Mouse (Mus musculus) hindbrain, embryonic 14.5 days (tissue): Measurements from ENCODE around the gene Rbm28. TPM values are rescaled to one million over a fixed set of nuclear protein-coding genes. Genes with fewer than 3 reads are reported as not detected.

ENCODE experiments used
- ATAC-seq: fragments of 200-750 bp; cut with Nextera tagmentation; 2 replicates; pipeline ENCODE4 v1.8.0; 2017; ENCODE audit warnings: moderate number of reproducible peaks, mild to moderate bottlenecking, moderate TSS enrichment, moderate library complexity; ENCODE audit not compliant: low FRiP score
- DNase-seq: peaks from one replicate; pipeline ENCODE4 v3.0.0-alpha.2; 2015; ENCODE audit warnings: low spot score
- H3K27ac ChIP-seq: fragments of 300-500 bp; sonication (generic); 2 replicates; pipeline ENCODE4 v1.5.1; 2014; ENCODE audit warnings: mild to moderate bottlenecking, moderate library complexity
- H3K27me3 ChIP-seq: fragments of 300-500 bp; sonication (generic); 2 replicates; pipeline ENCODE4 v1.6.1; 2014; ENCODE audit warnings: mild to moderate bottlenecking, low read length, mixed read lengths; ENCODE audit not compliant: control insufficient read depth, insufficient read depth
- H3K36me3 ChIP-seq: fragments of 300-500 bp; sonication (generic); replicated peaks from 2 replicates; pipeline ENCODE4 v1.6.1; 2014; ENCODE audit not compliant: control insufficient read depth, insufficient read depth
- H3K4me1 ChIP-seq: fragments of 300-500 bp; sonication (generic); replicated peaks from 2 replicates; pipeline ENCODE4 v1.6.1; 2014; ENCODE audit warnings: antibody characterized with exemption, low read length, mixed read lengths; ENCODE audit not compliant: control insufficient read depth, insufficient read depth
- H3K4me2 ChIP-seq: fragments of 300-500 bp; sonication (generic); replicated peaks from 2 replicates; pipeline ENCODE4 v1.6.1; 2014; ENCODE audit warnings: mild to moderate bottlenecking, moderate library complexity
- H3K4me3 ChIP-seq: fragments of 300-500 bp; sonication (generic); replicated peaks from 2 replicates; pipeline ENCODE4 v1.5.1; 2014; ENCODE audit warnings: mild to moderate bottlenecking, low read length
- H3K9ac ChIP-seq: fragments of 300-500 bp; sonication (generic); 2 replicates; pipeline ENCODE4 v1.6.1; 2014
- H3K9me3 ChIP-seq: fragments of 300-500 bp; sonication (generic); 2 replicates; pipeline ENCODE4 v1.6.1; 2016; ENCODE audit warnings: low read length; ENCODE audit not compliant: control insufficient read depth
- WGBS: fragments of 180-500 bp; shearing (Covaris S2); extraction: QIAGEN DNeasy Blood & Tissue Kit; methylation state at CpG from one replicate; pipeline ENCODE4 v1.1.7; 2014; 5-methylcytosine and 5-hydroxymethylcytosine counted together
- polyA plus RNA-seq: library from polyadenylated mRNA; unstranded; fragments of >200 nt; fragmentation: Nextera tagmentation; extraction: Ambion mirVana; gene quantifications from 2 replicates; pipeline ENCODE4 v1.2.1, GENCODE M21; 2014

Rbm28 gene
- polyA plus RNA-seq, 1 experiment from 2014 or later, result 43.0 TPM

GRCm38 (mm10) chr6:29133100-29133499 is 31.7 kb downstream of the Rbm28 start:
- Histone ChIP-seq H3K27ac (no peak overlapping the region), H3K27me3 (no peaks in the 10 kb centered on the region), H3K9me3 (no peaks in the 10 kb centered on the region), H3K4me3 (no peak overlapping the region), H3K9ac (no peak overlapping the region), H3K36me3 (peaks cover 98% of the 10 kb centered on the region), H3K4me2 (no peak overlapping the region), H3K4me1 (no peaks in the 10 kb centered on the region)
- ATAC-seq (no peak), DNase-seq (no peak)
- 93% methylated on average over 9 of the region's 9 CpGs for WGBS

DNA sequence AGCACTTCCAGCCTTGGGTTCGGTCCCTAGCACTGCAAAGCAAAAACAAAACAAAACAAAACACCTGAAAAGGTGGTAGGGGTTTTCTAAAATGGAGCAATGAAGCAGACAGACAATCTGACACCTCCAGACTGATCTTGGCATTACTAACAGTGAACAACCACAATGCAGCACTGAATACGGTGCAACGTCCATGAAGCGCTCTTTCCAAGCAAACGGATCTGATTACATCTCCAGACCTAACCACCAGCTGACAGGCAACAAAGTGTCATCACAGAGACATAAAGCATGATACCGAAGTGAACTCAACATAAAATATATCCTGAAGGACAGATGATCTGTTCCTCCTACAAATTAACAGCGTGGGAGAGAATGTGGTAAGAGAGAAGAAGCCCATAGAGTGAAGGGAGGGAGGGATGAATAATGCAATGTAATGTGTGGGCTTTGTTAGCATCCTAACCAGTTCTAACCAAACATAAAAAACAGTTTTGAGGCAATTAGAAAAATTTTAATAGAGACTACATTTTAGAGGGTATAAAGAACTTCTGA is 37.9 kb downstream of the Rbm28 start:
- no peak overlapping the region for H3K4me3 ChIP-seq
- H3K27ac ChIP-seq, result no peak overlapping the region
- no peak overlapping the region for H3K4me2 ChIP-seq
- H3K9ac ChIP-seq, result no peak overlapping the region
- WGBS, result 96% methylated on average over 7 of the region's 7 CpGs
- H3K9me3 ChIP-seq, result no peaks in the 10 kb centered on the region
- no peak for DNase-seq
- ATAC-seq, result no peak
- peaks cover 80% of the 10 kb centered on the region for H3K36me3 ChIP-seq
- no peaks in the 10 kb centered on the region for H3K4me1 ChIP-seq
- H3K27me3 ChIP-seq, result no peaks in the 10 kb centered on the region

DNA sequence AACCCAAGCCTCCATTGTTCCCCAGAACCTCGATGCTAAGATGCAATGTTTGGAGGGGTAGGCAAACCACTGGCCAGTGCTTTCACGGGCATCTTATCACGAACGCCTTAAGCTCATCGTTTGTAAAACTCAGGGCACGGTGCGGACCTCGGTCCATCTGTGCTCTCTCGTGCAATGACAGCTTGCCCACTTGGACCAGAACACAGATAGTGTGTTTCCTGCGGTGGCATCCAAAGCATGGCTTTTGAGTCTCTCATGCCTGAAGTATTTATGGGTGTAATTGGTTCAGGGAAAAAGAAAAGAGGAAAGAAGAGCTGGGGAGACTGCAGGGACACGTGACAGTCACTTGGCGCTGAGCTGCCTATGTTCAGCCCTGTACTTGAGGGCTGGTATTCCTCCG is 44.8 kb downstream of the Rbm28 start:
- Histone ChIP-seq H3K4me3 (no peak overlapping the region), H3K9ac (no peak overlapping the region), H3K27ac (no peak overlapping the region), H3K36me3 (peaks cover 12% of the 10 kb centered on the region), H3K9me3 (no peaks in the 10 kb centered on the region), H3K4me1 (no peaks in the 10 kb centered on the region), H3K27me3 (no peaks in the 10 kb centered on the region), H3K4me2 (no peak overlapping the region)
- DNase-seq, result no peak
- WGBS, result 89% methylated on average over 13 of the region's 13 CpGs
- no peak for ATAC-seq

GRCm38 (mm10) chr6:29118963-29119362 is 45.8 kb downstream of the Rbm28 start:
- ATAC-seq (no peak), DNase-seq (no peak)
- Histone ChIP-seq H3K4me3 (no peak overlapping the region), H3K9ac (no peak overlapping the region), H3K4me2 (no peak overlapping the region), H3K4me1 (no peaks in the 10 kb centered on the region), H3K27ac (no peak overlapping the region), H3K9me3 (no peaks in the 10 kb centered on the region), H3K27me3 (no peaks in the 10 kb centered on the region), H3K36me3 (peaks cover 4% of the 10 kb centered on the region)
- 75% methylated on average over 4 of the region's 4 CpGs for WGBS

DNA sequence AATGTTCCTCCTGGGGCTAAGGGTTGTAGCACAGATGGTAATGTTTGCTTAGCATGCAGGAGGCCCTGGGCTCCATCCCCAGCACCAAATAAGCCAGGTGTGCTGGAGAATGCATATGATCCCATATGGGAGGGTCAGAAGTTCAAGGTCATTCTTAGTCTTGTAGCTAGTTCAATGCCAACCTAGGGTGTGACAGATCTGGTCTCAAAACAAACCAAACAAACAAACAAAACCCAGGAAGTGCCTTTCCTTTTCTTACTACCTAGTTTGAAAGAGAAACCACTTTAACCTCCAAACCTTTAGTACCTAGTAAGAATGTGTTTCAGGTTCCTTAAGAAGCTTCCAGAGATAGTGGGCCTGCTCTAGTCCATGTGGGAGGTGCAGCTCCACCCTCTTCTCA is 46.6 kb downstream of the Rbm28 start:
- no peaks in the 10 kb centered on the region for H3K9me3 ChIP-seq
- H3K27me3 ChIP-seq, result no peaks in the 10 kb centered on the region
- ATAC-seq (no peak), DNase-seq (no peak)
- H3K4me1 ChIP-seq, result no peaks in the 10 kb centered on the region
- no peak overlapping the region for H3K9ac ChIP-seq
- no peak overlapping the region for H3K27ac ChIP-seq
- no peak overlapping the region for H3K4me2 ChIP-seq
- H3K4me3 ChIP-seq, result no peak overlapping the region
- no peaks in the 10 kb centered on the region for H3K36me3 ChIP-seq

DNA sequence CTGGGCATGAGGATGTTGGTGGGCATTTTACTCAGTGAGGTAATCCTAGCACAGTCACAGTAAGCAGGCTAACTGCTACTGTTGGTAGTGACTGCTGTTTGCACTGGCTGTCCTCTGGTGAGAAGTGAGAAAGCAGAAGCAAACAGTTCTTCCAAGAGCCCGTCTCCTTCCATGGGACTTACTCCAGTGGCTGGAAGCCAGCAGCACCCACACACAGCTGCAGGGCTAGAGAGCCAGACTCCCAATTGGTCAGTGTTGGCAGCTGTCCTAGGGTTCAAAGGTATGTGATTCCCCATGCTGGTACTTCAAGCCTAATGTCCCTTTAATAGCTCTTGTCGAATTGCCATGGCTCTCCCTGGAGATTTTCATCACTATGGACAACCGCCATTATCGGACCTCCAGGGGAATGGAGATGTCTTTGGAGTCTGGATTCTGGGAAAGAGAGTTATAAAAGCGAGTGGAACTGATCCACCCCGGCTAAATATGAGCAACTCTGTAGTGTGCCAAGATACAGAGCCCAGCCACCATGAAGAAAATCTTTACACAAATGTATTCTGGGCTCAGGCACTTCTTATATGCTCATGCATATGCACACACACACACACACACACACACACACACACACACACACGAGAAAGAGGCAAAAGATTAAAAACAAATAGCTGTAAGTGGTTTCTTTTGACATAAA is 47.2 kb downstream of the Rbm28 start:
- peak; percentile 53 for DNase-seq
- Histone ChIP-seq H3K36me3 (no peaks in the 10 kb centered on the region), H3K27ac (no peak overlapping the region), H3K4me1 (no peaks in the 10 kb centered on the region), H3K9me3 (no peaks in the 10 kb centered on the region), H3K4me2 (no peak overlapping the region), H3K27me3 (no peaks in the 10 kb centered on the region), H3K9ac (no peak overlapping the region), H3K4me3 (no peak overlapping the region)
- 47% methylated on average over 7 of the region's 7 CpGs for WGBS
- peak; percentile 78 for ATAC-seq

GRCm38 (mm10) chr6:29115756-29116155 is 49.0 kb downstream of the Rbm28 start:
- H3K4me3 ChIP-seq, result no peak overlapping the region
- H3K4me1 ChIP-seq, result no peaks in the 10 kb centered on the region
- no peak overlapping the region for H3K9ac ChIP-seq
- WGBS, result 73% methylated on average over 7 of the region's 7 CpGs
- no peak overlapping the region for H3K27ac ChIP-seq
- H3K9me3 ChIP-seq, result no peaks in the 10 kb centered on the region
- no peaks in the 10 kb centered on the region for H3K27me3 ChIP-seq
- ATAC-seq (no peak), DNase-seq (no peak)
- H3K4me2 ChIP-seq, result no peak overlapping the region
- H3K36me3 ChIP-seq, result no peaks in the 10 kb centered on the region

- Histone ChIP-seq H3K9me3 (no peaks in the 10 kb centered on the region), H3K4me1 (no peaks in the 10 kb centered on the region), H3K27me3 (no peaks in the 10 kb centered on the region), H3K36me3 (no peaks in the 10 kb centered on the region), H3K27ac (no peak overlapping the region), H3K4me2 (no peak overlapping the region), H3K4me3 (no peak overlapping the region), H3K9ac (no peak overlapping the region)
- DNase-seq, result no peak
- ATAC-seq, result no peak
- 91% methylated on average over 4 of the region's 4 CpGs for WGBS
Measured at GRCm38 (mm10) chr6:29111501-29111900, 53.3 kb downstream of the Rbm28 start.

- no peak for DNase-seq
- no peak for ATAC-seq
- no peak overlapping the region for H3K4me3 ChIP-seq
- H3K4me2 ChIP-seq, result no peak overlapping the region
- H3K36me3 ChIP-seq, result no peaks in the 10 kb centered on the region
- H3K27ac ChIP-seq, result no peak overlapping the region
- H3K9me3 ChIP-seq, result no peaks in the 10 kb centered on the region
- 48% methylated on average over 1 of the region's 1 CpGs for WGBS
- H3K9ac ChIP-seq, result no peak overlapping the region
- no peaks in the 10 kb centered on the region for H3K27me3 ChIP-seq
- H3K4me1 ChIP-seq, result no peaks in the 10 kb centered on the region
Measured at GRCm38 (mm10) chr6:29108376-29108775, 56.4 kb downstream of the Rbm28 start.
